Mouse (Mus musculus): Measurements from ENCODE around the gene Adgrd1. TPM values are rescaled to one million over a fixed set of nuclear protein-coding genes. Genes with fewer than 3 reads are reported as not detected.
A peak's percentile ranks its signal among the peaks of the same experiment; 100 is the strongest.

Gene Adgrd1
- total and polyA plus RNA-seq, 2 experiments from 2014 or later, result 0.21 to 0.52 TPM

- no peak for TF ChIP-seq CTCF (IDR thresholded peaks at IDR 0.05; ENCODE audit: low read depth)
Measured at GRCm38 (mm10) chr5:129130301-129130700, 33.8 kb downstream of the Adgrd1 start.

GRCm38 (mm10) chr5:129137405-129137804, 40.9 kb downstream of the Adgrd1 start:
- H3K9ac ChIP-seq (replicated peaks; ENCODE audit: low read length), result no peak overlapping the region
- DNase-seq (ENCODE audit: low spot score), result no peak
- 85% methylated on average over 5 of the region's 5 CpGs for WGBS
- H3K36me3 ChIP-seq (ENCODE audit: insufficient read depth, low read length), result no peaks in the 10 kb centered on the region
- no peak overlapping the region for H3K4me3 ChIP-seq (ENCODE audit: low read length)
- H3K4me1 ChIP-seq (ENCODE audit: insufficient read depth, low read length), result peaks cover 7% of the 10 kb centered on the region; the same call in 1 of the 2 replicates
- H3K27ac ChIP-seq, result no peak overlapping the region
- H3K9me3 ChIP-seq (ENCODE audit: low read length), result no peaks in the 10 kb centered on the region
- ATAC-seq, result no peak
- H3K4me2 ChIP-seq (ENCODE audit: low read depth, low read length), result no peak overlapping the region
- TF ChIP-seq CTCF (IDR thresholded peaks at IDR 0.05; ENCODE audit: low read depth), result no peak
- no peaks in the 10 kb centered on the region for H3K27me3 ChIP-seq (ENCODE audit: insufficient read depth, low read length)

More at GRCm38 (mm10) chr5:129130301-129130700, 33.8 kb downstream of the Adgrd1 start:
- no peak for ATAC-seq
- Histone ChIP-seq H3K4me2 (ENCODE audit: low read depth, low read length) (no peak overlapping the region), H3K4me1 (ENCODE audit: insufficient read depth, low read length) (no peaks in the 10 kb centered on the region), H3K27me3 (ENCODE audit: insufficient read depth, low read length) (no peaks in the 10 kb centered on the region), H3K36me3 (ENCODE audit: insufficient read depth, low read length) (no peaks in the 10 kb centered on the region), H3K27ac (no peak overlapping the region), H3K9me3 (ENCODE audit: low read length) (peaks cover 3% of the 10 kb centered on the region; the same call in 1 of the 2 replicates), H3K4me3 (ENCODE audit: low read length) (no peak overlapping the region), H3K9ac (replicated peaks; ENCODE audit: low read length) (no peak overlapping the region)
- no peak for DNase-seq (ENCODE audit: low spot score)
- 88% methylated on average over 8 of the region's 8 CpGs for WGBS

- Histone ChIP-seq H3K36me3 (ENCODE audit: insufficient read depth, low read length) (no peaks in the 10 kb centered on the region), H3K9me3 (ENCODE audit: low read length) (no peaks in the 10 kb centered on the region), H3K4me3 (ENCODE audit: low read length) (no peak overlapping the region), H3K4me2 (ENCODE audit: low read depth, low read length) (no peak overlapping the region), H3K4me1 (ENCODE audit: insufficient read depth, low read length) (peaks cover 7% of the 10 kb centered on the region; the same call in 1 of the 2 replicates), H3K27ac (peak overlapping the region; percentile 64; the same call in 1 of the 2 replicates), H3K27me3 (ENCODE audit: insufficient read depth, low read length) (no peaks in the 10 kb centered on the region), H3K9ac (replicated peaks; ENCODE audit: low read length) (0 out of 2 replicates have a peak overlapping the region, but pooled peaks have one; percentile 13)
- ATAC-seq (peak; percentile 71; the same call in 1 of the 2 replicates), DNase-seq (ENCODE audit: low spot score) (peak; percentile 76)
- 30% methylated on average over 15 of the region's 15 CpGs for WGBS
- TF ChIP-seq CTCF (IDR thresholded peaks at IDR 0.05; ENCODE audit: low read depth), result no peak
Measured at GRCm38 (mm10) chr5:129138576-129138975, 42.0 kb downstream of the Adgrd1 start.

- ATAC-seq (no peak), DNase-seq (ENCODE audit: low spot score) (no peak)
- TF ChIP-seq CTCF (IDR thresholded peaks at IDR 0.05; ENCODE audit: low read depth), result no peak
- no peak overlapping the region for H3K4me3 ChIP-seq (ENCODE audit: low read length)
- no peaks in the 10 kb centered on the region for H3K27me3 ChIP-seq (ENCODE audit: insufficient read depth, low read length)
- no peak overlapping the region for H3K4me2 ChIP-seq (ENCODE audit: low read depth, low read length)
- H3K27ac ChIP-seq, result no peak overlapping the region
- 77% methylated on average over 5 of the region's 5 CpGs for WGBS
- no peaks in the 10 kb centered on the region for H3K9me3 ChIP-seq (ENCODE audit: low read length)
- H3K36me3 ChIP-seq (ENCODE audit: insufficient read depth, low read length), result no peaks in the 10 kb centered on the region
- peaks cover 6% of the 10 kb centered on the region; the same call in 1 of the 2 replicates for H3K4me1 ChIP-seq (ENCODE audit: insufficient read depth, low read length)
- no peak overlapping the region for H3K9ac ChIP-seq (replicated peaks; ENCODE audit: low read length)
Measured at GRCm38 (mm10) chr5:129142801-129143200, 46.3 kb downstream of the Adgrd1 start.

GRCm38 (mm10) chr5:129145307-129145935, 48.9 kb downstream of the Adgrd1 start:
- no peaks in the 10 kb centered on the region for H3K4me1 ChIP-seq (ENCODE audit: insufficient read depth, low read length)
- H3K27me3 ChIP-seq (ENCODE audit: insufficient read depth, low read length), result no peaks in the 10 kb centered on the region
- H3K4me3 ChIP-seq (ENCODE audit: low read length), result no peak overlapping the region
- no peaks in the 10 kb centered on the region for H3K9me3 ChIP-seq (ENCODE audit: low read length)
- 78% methylated on average over 8 of the region's 8 CpGs for WGBS
- H3K27ac ChIP-seq, result no peak overlapping the region
- DNase-seq (ENCODE audit: low spot score), result no peak
- no peak overlapping the region for H3K9ac ChIP-seq (replicated peaks; ENCODE audit: low read length)
- no peak for TF ChIP-seq CTCF (IDR thresholded peaks at IDR 0.05; ENCODE audit: low read depth)
- no peaks in the 10 kb centered on the region for H3K36me3 ChIP-seq (ENCODE audit: insufficient read depth, low read length)
- H3K4me2 ChIP-seq (ENCODE audit: low read depth, low read length), result no peak overlapping the region
- ATAC-seq, result no peak

GRCm38 (mm10) chr5:129146892-129147509, 50.5 kb downstream of the Adgrd1 start:
- no peaks in the 10 kb centered on the region for H3K4me1 ChIP-seq (ENCODE audit: insufficient read depth, low read length)
- ATAC-seq (no peak), DNase-seq (ENCODE audit: low spot score) (no peak)

GRCm38 (mm10) chr5:129148485-129148884, 51.9 kb downstream of the Adgrd1 start:
- H3K9me3 ChIP-seq (ENCODE audit: low read length), result no peaks in the 10 kb centered on the region
- H3K27ac ChIP-seq, result no peak overlapping the region
- no peak for TF ChIP-seq CTCF (IDR thresholded peaks at IDR 0.05; ENCODE audit: low read depth)
- no peak for DNase-seq (ENCODE audit: low spot score)
- H3K4me3 ChIP-seq (ENCODE audit: low read length), result no peak overlapping the region
- H3K4me2 ChIP-seq (ENCODE audit: low read depth, low read length), result no peak overlapping the region
- 47% methylated on average over 9 of the region's 9 CpGs for WGBS
- no peaks in the 10 kb centered on the region for H3K27me3 ChIP-seq (ENCODE audit: insufficient read depth, low read length)
- no peaks in the 10 kb centered on the region for H3K36me3 ChIP-seq (ENCODE audit: insufficient read depth, low read length)
- no peak overlapping the region for H3K9ac ChIP-seq (replicated peaks; ENCODE audit: low read length)
- H3K4me1 ChIP-seq (ENCODE audit: insufficient read depth, low read length), result no peaks in the 10 kb centered on the region
- no peak for ATAC-seq

More at GRCm38 (mm10) chr5:129146892-129147509, 50.5 kb downstream of the Adgrd1 start:
- H3K4me2 ChIP-seq (ENCODE audit: low read depth, low read length), result no peak overlapping the region
- no peak overlapping the region for H3K27ac ChIP-seq
- no peak overlapping the region for H3K4me3 ChIP-seq (ENCODE audit: low read length)
- no peak for TF ChIP-seq CTCF (IDR thresholded peaks at IDR 0.05; ENCODE audit: low read depth)
- no peaks in the 10 kb centered on the region for H3K27me3 ChIP-seq (ENCODE audit: insufficient read depth, low read length)
- H3K9me3 ChIP-seq (ENCODE audit: low read length), result no peaks in the 10 kb centered on the region
- no peaks in the 10 kb centered on the region for H3K36me3 ChIP-seq (ENCODE audit: insufficient read depth, low read length)
- 70% methylated on average over 12 of the region's 12 CpGs for WGBS
- no peak overlapping the region for H3K9ac ChIP-seq (replicated peaks; ENCODE audit: low read length)

Data from hindbrain, postnatal 0 days (tissue).